12 mouse cellular contexts compared by ENCODE assay signal in the genomic region with DNA sequence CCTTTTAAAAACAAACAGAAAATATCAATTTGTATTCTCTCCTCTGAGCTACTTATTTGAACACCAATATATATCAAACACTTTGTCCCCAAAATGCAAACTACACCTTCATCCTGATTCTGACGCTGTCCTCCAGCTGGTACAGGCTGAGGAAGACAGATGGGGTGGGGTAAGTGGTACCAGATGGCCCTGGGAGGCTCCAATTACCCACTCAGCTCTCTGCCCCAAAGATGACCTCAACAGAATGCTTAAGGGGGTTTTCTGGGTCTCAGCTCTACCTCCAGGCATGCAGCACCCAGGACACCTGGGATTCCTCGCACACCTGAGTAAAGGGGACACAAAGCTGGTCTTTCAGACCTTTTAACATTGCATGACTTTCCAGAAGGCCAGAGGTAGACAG. TPM values are rescaled to one million over a fixed set of nuclear protein-coding genes. Genes with fewer than 3 reads are reported as not detected.
DNase-seq lines count a peak whose midpoint lies in the region; ATAC-seq and TF ChIP-seq lines count a peak whose summit lies in the region.
"Had no signal": no experiment of that assay in that cellular context is flagged by ENCODE, and none has a peak within 500 bp of the region (broad histone marks: within the 10 kb centered on the region; RNA-seq: fewer than 3 reads in every experiment).

No protein-coding gene starts in this region.

- H3K27ac ChIP-seq in ES-E14 (ENCODE audit: insufficient read depth, low read depth, low read length, poor library complexity, severe bottlenecking) = no peak overlapping the region
- peak overlapping the region; percentile 73 for H3K27ac ChIP-seq in embryonic facial prominence, embryonic 10.5 days (replicated peaks)
- H3K27ac ChIP-seq in limb, embryonic 13.5 days = peak overlapping the region; percentile 39; the same call in 1 of the 2 replicates
- H3K27ac ChIP-seq: embryonic facial prominence, embryonic 15.5 days; heart, embryonic 13.5 days; limb, embryonic 15.5 days had no signal

- H3K36me3 ChIP-seq in ES-E14 (ENCODE audit: control insufficient read depth, insufficient read depth, low read length, poor library complexity, severe bottlenecking) = no peaks in the 10 kb centered on the region
- peaks cover 21% of the 10 kb centered on the region for H3K36me3 ChIP-seq in embryonic facial prominence, embryonic 10.5 days (replicated peaks)
- H3K36me3 ChIP-seq in limb, embryonic 13.5 days = no peaks in the 10 kb centered on the region; the same call in 1 of the 2 replicates
- H3K36me3 ChIP-seq: embryonic facial prominence, embryonic 15.5 days; limb, embryonic 15.5 days had no signal

- no peak; the same call in 1 of the 2 replicates for ATAC-seq in limb, embryonic 13.5 days (ENCODE audit: low FRiP score, low read depth)

- H3K9ac ChIP-seq in ES-E14 (ENCODE audit: insufficient read depth, low read depth, low read length, poor library complexity, severe bottlenecking) = 0 out of 2 replicates have a peak overlapping the region, but pooled peaks have one; percentile 35
- H3K9ac ChIP-seq in limb, embryonic 13.5 days = peak overlapping the region; percentile 19; the same call in 1 of the 2 replicates
- H3K9ac ChIP-seq: embryonic facial prominence, embryonic 15.5 days; heart, embryonic 13.5 days; limb, embryonic 15.5 days had no signal

- H3K4me3 ChIP-seq in ES-E14 (ENCODE audit: insufficient read depth in 1 of 2, low read depth in 1 of 2, low read length in 2 of 2, poor library complexity in 1 of 2, severe bottlenecking in 1 of 2) = no peak overlapping the region
- H3K4me3 ChIP-seq in embryonic facial prominence, embryonic 10.5 days = 0 out of 2 replicates have a peak overlapping the region, but pooled peaks have one; percentile 18
- H3K4me3 ChIP-seq in limb, embryonic 13.5 days = no peak overlapping the region
- H3K4me3 ChIP-seq: embryonic facial prominence, embryonic 15.5 days; heart, embryonic 13.5 days; limb, embryonic 15.5 days had no signal

- no peaks in the 10 kb centered on the region for H3K27me3 ChIP-seq in embryonic facial prominence, embryonic 10.5 days (replicated peaks; ENCODE audit: low read depth, poor library complexity, severe bottlenecking)
- no peaks in the 10 kb centered on the region for H3K27me3 ChIP-seq in limb, embryonic 13.5 days
- H3K27me3 ChIP-seq: embryonic facial prominence, embryonic 15.5 days; heart, embryonic 13.5 days; limb, embryonic 15.5 days had no signal

- peak; percentile 58 for DNase-seq in layer of hippocampus, adult 9-11 months
- no peak for DNase-seq in layer of hippocampus, adult 11-12 months (ENCODE audit: low spot score)
- no peak for DNase-seq in ES-E14 (ENCODE audit: low read depth, low spot score)
- DNase-seq in embryonic facial prominence, embryonic 10.5 days (ENCODE audit: low spot score) = peak; percentile 82
- no peak for DNase-seq in urinary bladder, adult 2 months (ENCODE audit: low spot score)
- DNase-seq in gastrocnemius, adult 8-10 months (ENCODE audit: low spot score in 2 of 2) = no peak
- DNase-seq in yolk sac, embryonic 10.5 days (ENCODE audit: low spot score) = no peak
- DNase-seq: lung, postnatal 10 days had no signal

- H3K9me3 ChIP-seq in ES-E14 (ENCODE audit: control insufficient read depth, insufficient read depth, low read depth, low read length) = no peaks in the 10 kb centered on the region
- no peaks in the 10 kb centered on the region for H3K9me3 ChIP-seq in embryonic facial prominence, embryonic 10.5 days
- H3K9me3 ChIP-seq in limb, embryonic 13.5 days = no peaks in the 10 kb centered on the region
- H3K9me3 ChIP-seq: embryonic facial prominence, embryonic 15.5 days; heart, embryonic 13.5 days; limb, embryonic 15.5 days had no signal

- in situ Hi-C loops in ES-E14 (cut with MboI; ENCODE audit: low sequenced_read_pairs in 2 of 2, unreplicated experiment in 2 of 2) = no loop called here

- H3K4me1 ChIP-seq in ES-E14 (ENCODE audit: control insufficient read depth in 2 of 2, insufficient read depth in 2 of 2, low read length in 2 of 2, poor library complexity in 1 of 2) = peaks cover 17 to 65% of the 10 kb centered on the region in 2 experiments
- H3K4me1 ChIP-seq in embryonic facial prominence, embryonic 10.5 days = peaks cover 94% of the 10 kb centered on the region
- H3K4me1 ChIP-seq in limb, embryonic 13.5 days = peaks cover 83% of the 10 kb centered on the region

- no peak overlapping the region for H3K4me2 ChIP-seq in limb, embryonic 13.5 days (replicated peaks)
- H3K4me2 ChIP-seq: embryonic facial prominence, embryonic 15.5 days; heart, embryonic 13.5 days; limb, embryonic 15.5 days had no signal

- WGBS in embryonic facial prominence, embryonic 10.5 days = 23% methylated on average over 2 of the region's 2 CpGs
- 10% methylated on average over 2 of the region's 2 CpGs for WGBS in limb, embryonic 13.5 days

TF ChIP-seq in ES-E14, 5 proteins besides CTCF, POLR2A, EP300 and RAD21:
- TF ChIP-seq ZNF384 (IDR thresholded peaks at IDR 0.05; ENCODE audit: low read depth, low read length) (no peak), ZC3H11A (IDR thresholded peaks at IDR 0.05; ENCODE audit: borderline replicate concordance, low read depth, low read length) (no peak), CHD2 (IDR thresholded peaks at IDR 0.05; ENCODE audit: low read depth, low read length) (no peak), HCFC1 (IDR thresholded peaks at IDR 0.05; ENCODE audit: borderline replicate concordance, insufficient read depth, low read length) (no peak), MAFK (IDR thresholded peaks at IDR 0.05; ENCODE audit: insufficient read depth, low read depth, low read length) (no peak)

RNA-seq across cellular contexts. Expression of a gene that starts 13.9 kb away (rescaled TPM):
- 26.5 and 62.7 TPM in 2 replicates for total RNA-seq in ES-E14 (2012; rRNA removed)
- polyA plus RNA-seq in embryonic facial prominence, embryonic 10.5 days (2016; fragmentation: Nextera tagmentation; extraction: Ambion mirVana) = 88.1 and 92.5 TPM in 2 replicates
- polyA plus RNA-seq in limb, embryonic 13.5 days (2015; fragmentation: Nextera tagmentation; extraction: Ambion mirVana) = 68.4 and 68.7 TPM in 2 replicates
- 55.9 and 58.9 TPM in 2 replicates for polyA plus RNA-seq in urinary bladder, adult 2 months (2012; rRNA removed)
- total RNA-seq in gastrocnemius, adult 8-10 months (2022) = 10 to 100 TPM in 2 of 4 experiments, 1 to 10 TPM in 2; 8.9 to 11.6 (median 10.3) TPM

RNA-seq across cellular contexts. Expression of a gene that starts 59.6 kb away (rescaled TPM):
- total RNA-seq in ES-E14 (2012; rRNA removed) = 2.5 and 2.6 TPM in 2 replicates
- polyA plus RNA-seq in embryonic facial prominence, embryonic 10.5 days (2016; fragmentation: Nextera tagmentation; extraction: Ambion mirVana) = 0.40 and 0.57 TPM in 2 replicates
- 0.34 and 0.67 TPM in 2 replicates for polyA plus RNA-seq in limb, embryonic 13.5 days (2015; fragmentation: Nextera tagmentation; extraction: Ambion mirVana)
- polyA plus RNA-seq in urinary bladder, adult 2 months (2012; rRNA removed) = 0.32 and 0.44 TPM in 2 replicates
- total RNA-seq in gastrocnemius, adult 8-10 months (2022) = 1 to 10 TPM in 1 of 4 experiments, under 1 TPM in 3; 0.24 to 1.2 (median 0.31) TPM

Comparison
In these comparisons a context has a peak if more than half of its experiments do, and no peak if none do; other contexts are left out.
1. DNase-seq: peak in layer of hippocampus, adult 9-11 months (single experiment) and embryonic facial prominence, embryonic 10.5 days (single experiment); none in layer of hippocampus, adult 11-12 months (single experiment), ES-E14 (single experiment), urinary bladder, adult 2 months (single experiment), gastrocnemius, adult 8-10 months (0 of 2) and yolk sac, embryonic 10.5 days (single experiment).